Mouse (Mus musculus): ENCODE measurements around the gene Mis12. TPM values are rescaled to one million over a fixed set of nuclear protein-coding genes. Genes with fewer than 3 reads are reported as not detected.

Gene Mis12
- polyA plus RNA-seq, 1 experiment from 2014 or later: 24.3 TPM

- Histone ChIP-seq H3K4me3 (replicated peaks; ENCODE audit: low read length) (no peak overlapping the region), H3K27ac (no peak overlapping the region), H3K27me3 (ENCODE audit: control insufficient read depth, insufficient read depth, low read length) (no peaks in the 10 kb centered on the region), H3K36me3 (replicated peaks; ENCODE audit: control insufficient read depth, insufficient read depth) (peaks cover 59% of the 10 kb centered on the region), H3K9me3 (ENCODE audit: control insufficient read depth, low read length) (no peaks in the 10 kb centered on the region), H3K9ac (no peak overlapping the region), H3K4me2 (replicated peaks) (no peak overlapping the region), H3K4me1 (replicated peaks; ENCODE audit: control insufficient read depth, insufficient read depth, low read length) (peaks cover 5% of the 10 kb centered on the region)
- ATAC-seq (ENCODE audit: low FRiP score) (no peak), DNase-seq (ENCODE audit: low spot score) (no peak)
- WGBS: 96% methylated on average over 3 of the region's 3 CpGs
Observed at GRCm38 (mm10) chr11:71008321-71008720, 11.1 kb upstream of the Mis12 start.

- 97% methylated on average over 7 of the region's 7 CpGs for WGBS
- Histone ChIP-seq H3K9ac (no peak overlapping the region), H3K27me3 (ENCODE audit: control insufficient read depth, insufficient read depth, low read length) (no peaks in the 10 kb centered on the region), H3K36me3 (replicated peaks; ENCODE audit: control insufficient read depth, insufficient read depth) (peaks cover 61% of the 10 kb centered on the region), H3K4me3 (replicated peaks; ENCODE audit: low read length) (no peak overlapping the region), H3K9me3 (ENCODE audit: control insufficient read depth, low read length) (no peaks in the 10 kb centered on the region), H3K27ac (no peak overlapping the region), H3K4me2 (replicated peaks) (no peak overlapping the region), H3K4me1 (replicated peaks; ENCODE audit: control insufficient read depth, insufficient read depth, low read length) (peaks cover 16% of the 10 kb centered on the region)
- DNase-seq (ENCODE audit: low spot score): no peak
- no peak for ATAC-seq (ENCODE audit: low FRiP score)
Observed at GRCm38 (mm10) chr11:71012743-71013142, 6.7 kb upstream of the Mis12 start.

GRCm38 (mm10) chr11:71017051-71017450 is 2.4 kb upstream of the Mis12 start:
- Histone ChIP-seq H3K27me3 (ENCODE audit: control insufficient read depth, insufficient read depth, low read length) (no peaks in the 10 kb centered on the region), H3K4me1 (replicated peaks; ENCODE audit: control insufficient read depth, insufficient read depth, low read length) (peaks cover 32% of the 10 kb centered on the region), H3K4me2 (replicated peaks) (peak overlapping the region; percentile 68; the same call in 1 of the 2 replicates), H3K36me3 (replicated peaks; ENCODE audit: control insufficient read depth, insufficient read depth) (peaks cover 21% of the 10 kb centered on the region), H3K9ac (no peak overlapping the region), H3K27ac (no peak overlapping the region), H3K9me3 (ENCODE audit: control insufficient read depth, low read length) (no peaks in the 10 kb centered on the region), H3K4me3 (replicated peaks; ENCODE audit: low read length) (no peak overlapping the region)
- WGBS: 84% methylated on average over 1 of the region's 1 CpGs
- DNase-seq (ENCODE audit: low spot score): no peak
- ATAC-seq (ENCODE audit: low FRiP score): no peak

- Histone ChIP-seq H3K27me3 (ENCODE audit: control insufficient read depth, insufficient read depth, low read length) (no peaks in the 10 kb centered on the region), H3K27ac (peak overlapping the region; percentile 76), H3K4me2 (replicated peaks) (peak overlapping the region; percentile 68), H3K9me3 (ENCODE audit: control insufficient read depth, low read length) (no peaks in the 10 kb centered on the region), H3K4me1 (replicated peaks; ENCODE audit: control insufficient read depth, insufficient read depth, low read length) (peaks cover 32% of the 10 kb centered on the region), H3K9ac (peak overlapping the region; percentile 80), H3K4me3 (replicated peaks; ENCODE audit: low read length) (peak overlapping the region; percentile 68), H3K36me3 (replicated peaks; ENCODE audit: control insufficient read depth, insufficient read depth) (peaks cover 12% of the 10 kb centered on the region)
- DNase-seq (ENCODE audit: low spot score): peak; percentile 34
- ATAC-seq (ENCODE audit: low FRiP score): peak; percentile 29
- WGBS: 7% methylated on average over 28 of the region's 28 CpGs
Observed at GRCm38 (mm10) chr11:71018416-71019200, 803 bp upstream of the Mis12 start.

- DNase-seq (ENCODE audit: low spot score) (no peak), ATAC-seq (ENCODE audit: low FRiP score) (no peak)
- WGBS: 69% methylated on average over 3 of the region's 3 CpGs
- no peak overlapping the region for H3K4me3 ChIP-seq (replicated peaks; ENCODE audit: low read length)
- H3K4me1 ChIP-seq (replicated peaks; ENCODE audit: control insufficient read depth, insufficient read depth, low read length): peaks cover 17% of the 10 kb centered on the region
- peaks cover 37% of the 10 kb centered on the region for H3K36me3 ChIP-seq (replicated peaks; ENCODE audit: control insufficient read depth, insufficient read depth)
- H3K4me2 ChIP-seq (replicated peaks): no peak overlapping the region
- H3K9ac ChIP-seq: no peak overlapping the region
- no peaks in the 10 kb centered on the region for H3K9me3 ChIP-seq (ENCODE audit: control insufficient read depth, low read length)
- H3K27me3 ChIP-seq (ENCODE audit: control insufficient read depth, insufficient read depth, low read length): no peaks in the 10 kb centered on the region
- no peak overlapping the region for H3K27ac ChIP-seq
Observed at GRCm38 (mm10) chr11:71028280-71028679, 8.9 kb downstream of the Mis12 start.

GRCm38 (mm10) chr11:71029403-71030118 is 10.2 kb downstream of the Mis12 start:
- ATAC-seq (ENCODE audit: low FRiP score) (no peak), DNase-seq (ENCODE audit: low spot score) (no peak)
- WGBS: 74% methylated on average over 3 of the region's 3 CpGs
- no peak overlapping the region for H3K4me3 ChIP-seq (replicated peaks; ENCODE audit: low read length)
- no peak overlapping the region for H3K4me2 ChIP-seq (replicated peaks)
- H3K27ac ChIP-seq: no peak overlapping the region
- H3K9me3 ChIP-seq (ENCODE audit: control insufficient read depth, low read length): no peaks in the 10 kb centered on the region
- no peak overlapping the region for H3K9ac ChIP-seq
- no peaks in the 10 kb centered on the region for H3K27me3 ChIP-seq (ENCODE audit: control insufficient read depth, insufficient read depth, low read length)
- H3K4me1 ChIP-seq (replicated peaks; ENCODE audit: control insufficient read depth, insufficient read depth, low read length): peaks cover 17% of the 10 kb centered on the region
- H3K36me3 ChIP-seq (replicated peaks; ENCODE audit: control insufficient read depth, insufficient read depth): peaks cover 37% of the 10 kb centered on the region

- peak overlapping the region; percentile 85 for H3K4me2 ChIP-seq (replicated peaks)
- WGBS: 51% methylated on average over 7 of the region's 7 CpGs
- H3K9me3 ChIP-seq (ENCODE audit: control insufficient read depth, low read length): no peaks in the 10 kb centered on the region
- H3K4me3 ChIP-seq (replicated peaks; ENCODE audit: low read length): peak overlapping the region; percentile 84
- H3K27ac ChIP-seq: peak overlapping the region; percentile 98
- peaks cover 17% of the 10 kb centered on the region for H3K4me1 ChIP-seq (replicated peaks; ENCODE audit: control insufficient read depth, insufficient read depth, low read length)
- no peaks in the 10 kb centered on the region for H3K27me3 ChIP-seq (ENCODE audit: control insufficient read depth, insufficient read depth, low read length)
- DNase-seq (ENCODE audit: low spot score): no peak
- H3K36me3 ChIP-seq (replicated peaks; ENCODE audit: control insufficient read depth, insufficient read depth): peaks cover 13% of the 10 kb centered on the region
- H3K9ac ChIP-seq: peak overlapping the region; percentile 99
- ATAC-seq (ENCODE audit: low FRiP score): no peak
Observed at GRCm38 (mm10) chr11:71032070-71032469, 12.7 kb downstream of the Mis12 start.

GRCm38 (mm10) chr11:71032491-71033162 is 13.2 kb downstream of the Mis12 start:
- WGBS: 3% methylated on average over 26 of the region's 26 CpGs
- Histone ChIP-seq H3K9ac (peak overlapping the region; percentile 99), H3K27me3 (ENCODE audit: control insufficient read depth, insufficient read depth, low read length) (no peaks in the 10 kb centered on the region), H3K4me1 (replicated peaks; ENCODE audit: control insufficient read depth, insufficient read depth, low read length) (peaks cover 17% of the 10 kb centered on the region), H3K4me2 (replicated peaks) (peak overlapping the region; percentile 85), H3K27ac (peak overlapping the region; percentile 98), H3K9me3 (ENCODE audit: control insufficient read depth, low read length) (no peaks in the 10 kb centered on the region), H3K4me3 (replicated peaks; ENCODE audit: low read length) (peak overlapping the region; percentile 84), H3K36me3 (replicated peaks; ENCODE audit: control insufficient read depth, insufficient read depth) (peaks cover 7% of the 10 kb centered on the region)
- ATAC-seq (ENCODE audit: low FRiP score) (peak; percentile 31), DNase-seq (ENCODE audit: low spot score) (peak; percentile 64)

- DNase-seq (ENCODE audit: low spot score) (peak; percentile 77), ATAC-seq (ENCODE audit: low FRiP score) (peak; percentile 94)
- H3K36me3 ChIP-seq (replicated peaks; ENCODE audit: control insufficient read depth, insufficient read depth): peaks cover 1% of the 10 kb centered on the region; the same call in 1 of the 2 replicates
- no peaks in the 10 kb centered on the region for H3K27me3 ChIP-seq (ENCODE audit: control insufficient read depth, insufficient read depth, low read length)
- peak within 1 kb of the TSS; percentile 99 for H3K9ac ChIP-seq
- peak within 1 kb of the TSS; percentile 84 for H3K4me3 ChIP-seq (replicated peaks; ENCODE audit: low read length)
- peak within 1 kb of the TSS; percentile 98 for H3K27ac ChIP-seq
- peaks cover 17% of the 10 kb centered on the region for H3K4me1 ChIP-seq (replicated peaks; ENCODE audit: control insufficient read depth, insufficient read depth, low read length)
- H3K9me3 ChIP-seq (ENCODE audit: control insufficient read depth, low read length): no peaks in the 10 kb centered on the region
- H3K4me2 ChIP-seq (replicated peaks): peak within 1 kb of the TSS; percentile 85
- WGBS: 2% methylated on average over 31 of the region's 31 CpGs
Observed at GRCm38 (mm10) chr11:71033163-71033761, 13.9 kb downstream of the Mis12 start, which contains the start of gene 6330403K07Rik. 6330403K07Rik (minus strand) TSS chr11:71033513.
